Mouse (Mus musculus): ENCODE data around the gene Creld1. TPM values are rescaled to one million over a fixed set of nuclear protein-coding genes. Genes with fewer than 3 reads are reported as not detected.

The Creld1 gene
- total and polyA plus RNA-seq, 2 experiments from 2014 or later, result 27.1 to 27.5 TPM

DNA sequence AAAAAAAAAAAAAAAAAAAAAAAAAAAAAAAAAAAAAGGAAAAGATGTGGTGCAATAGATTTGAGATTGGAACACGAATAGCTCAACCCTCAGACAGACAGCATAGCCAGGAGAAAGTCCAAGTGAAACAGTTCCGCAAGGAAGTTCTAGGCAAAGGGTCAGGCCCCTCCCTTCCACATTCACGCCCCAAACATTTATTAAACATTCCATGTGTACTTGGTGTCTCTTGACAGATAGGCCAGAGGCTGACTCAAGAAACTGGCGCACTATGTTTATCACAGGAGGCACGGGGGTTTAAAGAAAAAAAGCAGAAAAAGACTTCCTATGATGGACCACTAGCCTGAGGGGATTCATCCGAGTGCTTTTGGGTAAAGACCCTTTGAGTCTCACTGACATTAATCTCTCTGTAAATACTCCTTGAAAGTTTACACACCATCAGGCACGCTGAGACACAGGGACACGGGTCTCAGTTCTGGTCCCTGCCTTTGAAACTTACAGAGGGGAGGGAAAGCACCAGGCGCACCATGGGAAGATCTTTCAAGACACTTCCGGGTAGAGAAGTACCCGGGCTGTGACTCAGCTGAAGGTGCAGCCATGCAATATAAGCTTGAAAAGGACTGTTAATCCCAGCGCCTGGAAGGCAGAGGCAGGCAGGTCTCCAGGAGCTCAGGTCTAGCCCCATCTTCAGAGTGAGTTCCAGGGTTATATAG, 44.2 kb upstream of the Creld1 start:
- DNase-seq (ENCODE audit: low spot score) (no peak), ATAC-seq (ENCODE audit: insufficient read depth, low read depth) (no peak)
- Histone ChIP-seq H3K36me3 (replicated peaks; ENCODE audit: control insufficient read depth, insufficient read depth, low read length) (no peaks in the 10 kb centered on the region), H3K9ac (replicated peaks; ENCODE audit: low read depth, low read length) (no peak overlapping the region), H3K4me2 (ENCODE audit: low read depth, low read length) (no peak overlapping the region), H3K27me3 (ENCODE audit: control insufficient read depth, insufficient read depth, low read length) (no peaks in the 10 kb centered on the region), H3K4me3 (ENCODE audit: low read depth, low read length) (no peak overlapping the region), H3K27ac (ENCODE audit: low read depth) (no peak overlapping the region), H3K4me1 (ENCODE audit: control insufficient read depth, insufficient read depth) (peaks cover 8% of the 10 kb centered on the region; the same call in 1 of the 2 replicates), H3K9me3 (replicated peaks; ENCODE audit: control insufficient read depth, low read length) (no peaks in the 10 kb centered on the region)
- 56% methylated on average over 12 of the region's 12 CpGs for WGBS
- no peak for TF ChIP-seq CTCF (IDR thresholded peaks at IDR 0.05; ENCODE audit: low read depth)
- TF ChIP-seq EP300 (IDR thresholded peaks at IDR 0.05; ENCODE audit: low read depth), result no peak

DNA sequence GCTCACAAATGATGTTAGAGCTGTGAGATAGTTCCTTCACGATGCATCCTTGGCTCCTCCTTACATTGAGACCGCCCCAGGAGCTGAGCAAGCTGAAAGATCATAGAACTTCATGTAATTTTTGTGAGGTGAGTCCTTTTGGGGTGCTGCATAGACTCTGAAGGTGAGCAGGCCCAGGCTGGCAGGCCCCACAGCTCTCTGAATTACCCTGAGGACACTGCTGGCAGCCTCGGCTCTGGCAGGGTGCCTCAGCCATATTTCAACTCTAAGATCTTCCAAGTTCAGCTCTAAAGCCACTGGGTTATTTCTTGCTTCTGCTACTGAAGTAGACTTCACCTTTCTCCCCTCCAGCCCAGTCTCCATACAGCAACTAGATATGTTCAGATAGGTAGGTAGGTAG, 42.4 kb upstream of the Creld1 start:
- no peak overlapping the region for H3K27ac ChIP-seq (ENCODE audit: low read depth)
- no peak overlapping the region for H3K4me3 ChIP-seq (ENCODE audit: low read depth, low read length)
- H3K4me1 ChIP-seq (ENCODE audit: control insufficient read depth, insufficient read depth), result peaks cover 8% of the 10 kb centered on the region; the same call in 1 of the 2 replicates
- no peaks in the 10 kb centered on the region for H3K9me3 ChIP-seq (replicated peaks; ENCODE audit: control insufficient read depth, low read length)
- no peak overlapping the region for H3K4me2 ChIP-seq (ENCODE audit: low read depth, low read length)
- H3K36me3 ChIP-seq (replicated peaks; ENCODE audit: control insufficient read depth, insufficient read depth, low read length), result peaks cover 3% of the 10 kb centered on the region; the same call in 1 of the 2 replicates
- ATAC-seq (ENCODE audit: insufficient read depth, low read depth) (no peak), DNase-seq (ENCODE audit: low spot score) (no peak)
- TF ChIP-seq EP300 (IDR thresholded peaks at IDR 0.05; ENCODE audit: low read depth), result no peak
- no peak for TF ChIP-seq CTCF (IDR thresholded peaks at IDR 0.05; ENCODE audit: low read depth)
- no peaks in the 10 kb centered on the region for H3K27me3 ChIP-seq (ENCODE audit: control insufficient read depth, insufficient read depth, low read length)
- 77% methylated on average over 3 of the region's 3 CpGs for WGBS
- H3K9ac ChIP-seq (replicated peaks; ENCODE audit: low read depth, low read length), result no peak overlapping the region

DNA sequence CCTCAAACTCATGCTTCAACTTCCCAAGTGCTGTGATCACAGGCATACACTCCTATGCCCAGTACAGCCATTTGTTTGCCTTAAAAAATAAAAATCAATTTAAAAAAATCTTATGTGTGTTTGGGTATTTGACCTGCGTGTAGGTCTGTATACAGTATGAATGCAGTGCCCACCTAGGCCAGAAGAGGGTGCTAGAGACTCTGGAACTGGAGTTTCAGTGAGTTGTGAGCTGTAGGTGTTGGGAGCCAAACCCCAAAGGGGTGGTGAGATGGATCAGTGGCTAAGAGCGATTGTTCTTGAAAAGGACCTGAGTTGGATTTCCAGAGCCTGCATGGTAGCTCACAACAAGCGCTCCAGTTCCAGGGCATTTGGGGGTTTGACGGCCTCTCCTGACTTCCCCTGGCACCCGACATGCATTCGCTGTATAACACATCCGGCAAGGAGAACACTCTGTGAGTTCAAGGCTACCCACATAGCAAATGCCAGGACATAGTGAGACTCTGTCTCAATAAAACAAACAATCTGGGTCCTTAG, 41.9 kb upstream of the Creld1 start:
- H3K27me3 ChIP-seq (ENCODE audit: control insufficient read depth, insufficient read depth, low read length), result no peaks in the 10 kb centered on the region
- WGBS, result 56% methylated on average over 7 of the region's 7 CpGs
- no peak overlapping the region for H3K27ac ChIP-seq (ENCODE audit: low read depth)
- H3K9ac ChIP-seq (replicated peaks; ENCODE audit: low read depth, low read length), result no peak overlapping the region
- ATAC-seq (ENCODE audit: insufficient read depth, low read depth) (peak; percentile 22; the same call in 1 of the 2 replicates), DNase-seq (ENCODE audit: low spot score) (peak; percentile 66)
- TF ChIP-seq CTCF (IDR thresholded peaks at IDR 0.05; ENCODE audit: low read depth) (peak; percentile 91), EP300 (IDR thresholded peaks at IDR 0.05; ENCODE audit: low read depth) (no peak)
- H3K9me3 ChIP-seq (replicated peaks; ENCODE audit: control insufficient read depth, low read length), result no peaks in the 10 kb centered on the region
- H3K4me3 ChIP-seq (ENCODE audit: low read depth, low read length), result no peak overlapping the region
- H3K36me3 ChIP-seq (replicated peaks; ENCODE audit: control insufficient read depth, insufficient read depth, low read length), result peaks cover 3% of the 10 kb centered on the region; the same call in 1 of the 2 replicates
- H3K4me2 ChIP-seq (ENCODE audit: low read depth, low read length), result no peak overlapping the region
- H3K4me1 ChIP-seq (ENCODE audit: control insufficient read depth, insufficient read depth), result peaks cover 8% of the 10 kb centered on the region; the same call in 1 of the 2 replicates

DNA sequence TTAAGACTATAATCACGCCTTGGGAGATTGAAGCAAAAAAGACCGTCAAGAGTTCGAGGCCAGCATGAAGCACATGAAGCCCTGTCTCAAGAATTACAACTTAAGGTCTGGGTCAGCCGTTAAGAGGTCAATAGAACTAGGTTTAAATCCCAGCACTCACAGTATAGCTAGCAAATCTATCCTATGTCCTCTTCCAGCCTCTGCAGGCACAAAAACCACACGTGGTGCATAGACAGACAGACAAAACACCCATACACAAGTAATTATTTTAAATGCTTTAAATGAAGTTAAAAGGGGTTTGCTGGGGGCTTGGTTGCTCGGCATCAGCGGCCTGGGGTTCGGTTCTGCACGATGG, 41.0 kb upstream of the Creld1 start:
- Histone ChIP-seq H3K27me3 (ENCODE audit: control insufficient read depth, insufficient read depth, low read length) (no peaks in the 10 kb centered on the region), H3K36me3 (replicated peaks; ENCODE audit: control insufficient read depth, insufficient read depth, low read length) (peaks cover 9% of the 10 kb centered on the region), H3K4me2 (ENCODE audit: low read depth, low read length) (peak overlapping the region; percentile 98), H3K4me1 (ENCODE audit: control insufficient read depth, insufficient read depth) (peaks cover 8% of the 10 kb centered on the region; the same call in 1 of the 2 replicates), H3K4me3 (ENCODE audit: low read depth, low read length) (peak overlapping the region; percentile 93), H3K9ac (replicated peaks; ENCODE audit: low read depth, low read length) (peak overlapping the region; percentile 94), H3K27ac (ENCODE audit: low read depth) (peak overlapping the region; percentile 30; the same call in 1 of the 2 replicates), H3K9me3 (replicated peaks; ENCODE audit: control insufficient read depth, low read length) (no peaks in the 10 kb centered on the region)
- WGBS, result 38% methylated on average over 9 of the region's 9 CpGs
- TF ChIP-seq EP300 (IDR thresholded peaks at IDR 0.05; ENCODE audit: low read depth), result no peak
- TF ChIP-seq CTCF (IDR thresholded peaks at IDR 0.05; ENCODE audit: low read depth), result no peak
- ATAC-seq (ENCODE audit: insufficient read depth, low read depth) (peak; percentile 24), DNase-seq (ENCODE audit: low spot score) (no peak)

DNA sequence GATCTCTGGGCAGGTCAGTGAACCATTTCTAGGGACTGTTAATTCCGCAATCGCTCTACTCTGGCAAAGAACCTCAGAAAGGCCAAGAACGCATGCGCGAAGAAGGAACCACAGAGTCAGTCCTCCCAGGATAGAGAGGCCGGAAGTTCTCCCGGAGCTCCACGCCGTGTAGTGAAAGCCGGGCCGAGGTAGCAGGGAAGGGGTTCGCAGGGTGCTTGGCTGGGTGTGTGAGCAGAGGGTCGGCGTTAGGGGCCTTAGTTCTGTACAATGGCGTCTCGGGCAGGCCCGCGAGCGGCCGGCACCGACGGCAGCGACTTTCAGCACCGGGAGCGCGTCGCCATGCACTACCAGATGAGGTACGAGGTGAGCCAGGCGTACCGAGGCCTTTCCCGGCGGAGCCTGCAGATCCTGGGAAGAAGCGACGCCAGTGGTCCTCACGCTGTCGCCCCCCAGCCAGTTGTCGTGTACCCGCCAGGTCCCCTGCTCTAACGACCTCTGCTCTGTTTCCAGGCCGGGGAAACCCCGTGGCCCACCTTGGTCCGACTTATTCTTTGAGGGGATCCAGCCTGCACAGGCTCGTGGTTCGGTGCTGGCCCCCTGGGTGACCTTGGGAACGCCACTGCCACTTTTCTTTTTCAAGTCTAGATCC, 40.5 kb upstream of the Creld1 start, which contains the start of gene Jagn1:
Jagn1 (plus strand) TSS at position 128 of the 649 bp plus-strand sequence.
- Histone ChIP-seq H3K4me2 (ENCODE audit: low read depth, low read length) (peak within 1 kb of the TSS; percentile 98), H3K4me3 (ENCODE audit: low read depth, low read length) (peak within 1 kb of the TSS; percentile 93), H3K27ac (ENCODE audit: low read depth) (peak within 1 kb of the TSS; percentile 63), H3K9ac (replicated peaks; ENCODE audit: low read depth, low read length) (peak within 1 kb of the TSS; percentile 94), H3K27me3 (ENCODE audit: control insufficient read depth, insufficient read depth, low read length) (no peaks in the 10 kb centered on the region), H3K4me1 (ENCODE audit: control insufficient read depth, insufficient read depth) (peaks cover 8% of the 10 kb centered on the region; the same call in 1 of the 2 replicates), H3K36me3 (replicated peaks; ENCODE audit: control insufficient read depth, insufficient read depth, low read length) (peaks cover 14% of the 10 kb centered on the region), H3K9me3 (replicated peaks; ENCODE audit: control insufficient read depth, low read length) (no peaks in the 10 kb centered on the region)
- peak; percentile 93 for DNase-seq (ENCODE audit: low spot score)
- WGBS, result 2% methylated on average over 45 of the region's 45 CpGs
- ATAC-seq (ENCODE audit: insufficient read depth, low read depth), result peak; percentile 91
- TF ChIP-seq CTCF (IDR thresholded peaks at IDR 0.05; ENCODE audit: low read depth), result no peak
- TF ChIP-seq EP300 (IDR thresholded peaks at IDR 0.05; ENCODE audit: low read depth), result no peak
